Mouse (Mus musculus) kidney, adult 2 months (tissue): ENCODE data around the gene 1700011L22Rik.

Experiments
- CTCF ChIP-seq: fragments of 200-500 bp; conservative IDR thresholded peaks from 2 replicates; pipeline ENCODE4 v1.5.1; 2011; ENCODE audit warnings: low read depth, mild to moderate bottlenecking, control low read depth, low read length, moderate library complexity, mixed read lengths; ENCODE audit not compliant: insufficient read depth, insufficient read length
- POLR2A ChIP-seq: fragments of 200-500 bp; IDR thresholded peaks from one replicate; pipeline ENCODE4 v1.6.1; 2011; ENCODE audit warnings: low read depth, low read length, control low read depth

DNA sequence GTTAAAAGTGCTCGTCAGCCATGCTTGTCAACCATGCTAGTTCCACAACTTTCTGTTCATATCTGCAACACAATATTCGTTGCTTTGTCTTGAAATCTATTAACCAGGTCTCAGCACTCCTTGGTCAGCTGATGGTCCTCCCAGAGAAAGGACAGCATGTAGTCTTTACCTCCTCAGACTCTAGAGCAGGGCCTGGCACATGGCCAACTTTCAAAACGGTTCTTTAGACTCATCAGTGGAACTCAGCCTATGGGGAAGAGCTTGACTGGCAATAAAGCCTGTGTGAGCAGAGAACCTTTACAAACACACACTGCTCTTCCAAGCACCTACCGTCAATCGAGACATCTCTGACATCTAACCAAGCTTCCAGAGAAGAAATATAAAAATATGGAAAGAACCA, 41.2 kb upstream of the 1700011L22Rik start:
- TF ChIP-seq CTCF: no peak
- no peak for TF ChIP-seq POLR2A
